Comparison of ENCODE assay signal across 11 mouse cellular contexts in genomic region chr2:135744711-135745110, GRCm38 (mm10).
A peak's percentile ranks its signal among the peaks of the same experiment; 100 is the strongest.
DNase-seq lines count a peak whose midpoint lies in the region; ATAC-seq and TF ChIP-seq lines count a peak whose summit lies in the region.
"Had no signal": no experiment of that assay in that cellular context is flagged by ENCODE, and none has a peak within 500 bp of the region (broad histone marks: within the 10 kb centered on the region; RNA-seq: fewer than 3 reads in every experiment).

No protein-coding gene starts in this region.

- H3K27ac ChIP-seq in hindbrain, embryonic 16.5 days (ENCODE audit: low read depth, low read length): no peak overlapping the region
- no peak overlapping the region for H3K27ac ChIP-seq in hindbrain, embryonic 12.5 days
- no peak overlapping the region for H3K27ac ChIP-seq in lung, embryonic 14.5 days (ENCODE audit: low read depth)
- H3K27ac ChIP-seq: limb, embryonic 10.5 days had no signal

- peak; percentile 19; the same call in 1 of the 2 replicates for ATAC-seq in cerebellum, adult (ENCODE audit: insufficient number of reproducible peaks, low FRiP score, low TSS enrichment)
- no peak for ATAC-seq in hindbrain, embryonic 16.5 days
- no peak for ATAC-seq in hindbrain, embryonic 12.5 days (ENCODE audit: low FRiP score)
- no peak for ATAC-seq in lung, embryonic 14.5 days (ENCODE audit: insufficient read depth)
- no peak for ATAC-seq in inflammation-experienced regulatory T-cells, adult 6 months
- ATAC-seq: Patski had no signal

- H3K27me3 ChIP-seq in hindbrain, embryonic 16.5 days (replicated peaks; ENCODE audit: control insufficient read depth, insufficient read depth, low read length): no peaks in the 10 kb centered on the region
- H3K27me3 ChIP-seq in hindbrain, embryonic 12.5 days: no peaks in the 10 kb centered on the region
- no peaks in the 10 kb centered on the region for H3K27me3 ChIP-seq in lung, embryonic 14.5 days (ENCODE audit: insufficient read depth, low read length)
- H3K27me3 ChIP-seq: Patski had no signal

- H3K4me1 ChIP-seq in hindbrain, embryonic 16.5 days (ENCODE audit: control insufficient read depth, insufficient read depth, low read depth, low read length): no peaks in the 10 kb centered on the region; the same call in none of the 2 replicates
- peaks cover 33% of the 10 kb centered on the region for H3K4me1 ChIP-seq in hindbrain, embryonic 12.5 days
- peaks cover 11% of the 10 kb centered on the region; the same call in 1 of the 2 replicates for H3K4me1 ChIP-seq in lung, embryonic 14.5 days (ENCODE audit: insufficient read depth)

- WGBS in hindbrain, embryonic 16.5 days: 56% methylated on average over 8 of the region's 8 CpGs
- 73% methylated on average over 8 of the region's 8 CpGs for WGBS in hindbrain, embryonic 12.5 days
- 54% methylated on average over 8 of the region's 8 CpGs for WGBS in lung, embryonic 14.5 days

- no peak overlapping the region for H3K4me3 ChIP-seq in hindbrain, embryonic 16.5 days (ENCODE audit: low read length)
- no peak overlapping the region for H3K4me3 ChIP-seq in hindbrain, embryonic 12.5 days
- no peak overlapping the region for H3K4me3 ChIP-seq in lung, embryonic 14.5 days (ENCODE audit: low read depth, low read length)
- H3K4me3 ChIP-seq: erythroblast, embryonic 14.5 days; limb, embryonic 10.5 days had no signal

- no peaks in the 10 kb centered on the region for H3K9me3 ChIP-seq in hindbrain, embryonic 16.5 days (ENCODE audit: control insufficient read depth, low read length)
- no peaks in the 10 kb centered on the region for H3K9me3 ChIP-seq in hindbrain, embryonic 12.5 days (replicated peaks)
- H3K9me3 ChIP-seq in lung, embryonic 14.5 days (ENCODE audit: low read depth, low read length): no peaks in the 10 kb centered on the region
- H3K9me3 ChIP-seq: limb, embryonic 10.5 days had no signal

- H3K36me3 ChIP-seq in hindbrain, embryonic 16.5 days (ENCODE audit: control insufficient read depth, insufficient read depth, low read length): no peaks in the 10 kb centered on the region
- H3K36me3 ChIP-seq in hindbrain, embryonic 12.5 days: no peaks in the 10 kb centered on the region
- H3K36me3 ChIP-seq in lung, embryonic 14.5 days (ENCODE audit: insufficient read depth): no peaks in the 10 kb centered on the region

- DNase-seq in cerebellum, adult 11 months: no peak
- peak; percentile 50 for DNase-seq in brain, adult 2 months (ENCODE audit: low read depth, low spot score)
- peak; percentile 44 for DNase-seq in lung, embryonic 14.5 days
- no peak for DNase-seq in MN1 (ENCODE audit: low spot score)

- 0 out of 2 replicates have a peak overlapping the region, but pooled peaks have one; percentile 2 for H3K4me2 ChIP-seq in hindbrain, embryonic 16.5 days (ENCODE audit: low read length)
- no peak overlapping the region for H3K4me2 ChIP-seq in hindbrain, embryonic 12.5 days (replicated peaks)
- H3K4me2 ChIP-seq in lung, embryonic 14.5 days: no peak overlapping the region

- H3K9ac ChIP-seq in hindbrain, embryonic 16.5 days (ENCODE audit: low read depth, low read length): no peak overlapping the region
- H3K9ac ChIP-seq in hindbrain, embryonic 12.5 days: no peak overlapping the region
- H3K9ac ChIP-seq in lung, embryonic 14.5 days: no peak overlapping the region

- no peak for TF ChIP-seq CTCF in lung, embryonic 14.5 days (IDR thresholded peaks at IDR 0.05; ENCODE audit: low read depth)

Comparison
In these comparisons a context has a peak if more than half of its experiments do, and no peak if none do; other contexts are left out.
1. DNase-seq: peak in brain, adult 2 months (single experiment) and lung, embryonic 14.5 days (single experiment); none in cerebellum, adult 11 months (single experiment) and MN1 (single experiment).